Mouse (Mus musculus) retina, embryonic 14.5 days (tissue): ENCODE measurements around the gene Gm10320.

ENCODE experiments used
- DNase-seq: peaks from one replicate; pipeline ENCODE4 v3.0.0-alpha.2; 2015; ENCODE audit warnings: low spot score

The Gm10320 gene

DNA sequence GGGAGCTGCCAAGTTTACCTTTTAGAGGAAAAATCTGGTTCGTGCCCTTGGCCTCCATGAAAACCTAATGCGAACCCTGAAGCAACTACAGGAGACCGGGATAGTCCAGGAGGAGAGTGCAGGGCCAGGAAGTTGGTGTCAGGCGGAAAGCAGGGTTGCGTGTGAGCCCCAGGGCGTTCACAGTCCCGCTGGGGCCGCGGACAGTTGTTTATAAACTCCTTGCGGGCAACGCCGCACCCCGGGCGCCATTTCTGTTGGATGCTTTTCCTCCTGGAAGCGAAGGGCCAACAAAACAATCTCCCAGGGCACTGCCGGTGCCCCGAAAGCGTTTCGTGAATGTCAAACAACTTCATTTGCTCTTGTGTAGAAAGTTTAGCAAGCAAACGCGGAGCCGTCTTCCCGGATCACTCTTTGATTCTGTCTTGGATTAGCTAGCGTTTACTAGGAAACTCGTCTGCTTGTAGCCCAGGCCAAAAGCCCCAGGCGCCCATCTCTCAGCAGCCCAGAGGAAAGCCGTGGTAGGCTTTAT, 11.1 kb upstream of the Gm10320 start:
- peak; percentile 55 for DNase-seq

DNA sequence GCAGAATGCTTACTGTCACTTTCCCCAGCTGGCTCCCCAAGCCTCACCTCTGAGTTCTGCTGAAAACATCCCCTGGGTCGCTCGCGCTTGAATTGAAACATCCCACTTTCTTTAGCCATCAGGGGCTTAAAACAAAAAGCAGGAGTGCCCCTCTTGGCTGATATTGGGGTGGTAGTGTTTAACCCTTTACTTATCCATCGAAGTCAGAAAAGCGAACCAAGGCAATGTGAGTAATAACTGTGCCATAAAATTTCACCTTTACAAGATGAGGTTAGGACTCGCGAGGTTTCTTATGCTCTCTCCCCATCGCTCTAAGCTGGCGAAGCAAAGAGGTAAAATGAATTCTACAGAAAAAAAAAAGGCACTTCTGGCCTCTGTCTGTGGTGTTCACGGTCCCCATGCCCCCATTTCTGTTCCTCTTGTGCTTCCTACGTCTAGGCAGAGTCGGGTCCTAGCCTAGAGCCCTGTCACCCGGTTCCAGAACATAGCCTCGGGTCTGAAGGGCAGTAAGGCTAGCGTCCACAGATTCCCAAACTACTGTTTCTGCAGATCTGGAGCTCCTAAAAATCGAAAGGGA, 10.5 kb upstream of the Gm10320 start:
- no peak for DNase-seq

DNA sequence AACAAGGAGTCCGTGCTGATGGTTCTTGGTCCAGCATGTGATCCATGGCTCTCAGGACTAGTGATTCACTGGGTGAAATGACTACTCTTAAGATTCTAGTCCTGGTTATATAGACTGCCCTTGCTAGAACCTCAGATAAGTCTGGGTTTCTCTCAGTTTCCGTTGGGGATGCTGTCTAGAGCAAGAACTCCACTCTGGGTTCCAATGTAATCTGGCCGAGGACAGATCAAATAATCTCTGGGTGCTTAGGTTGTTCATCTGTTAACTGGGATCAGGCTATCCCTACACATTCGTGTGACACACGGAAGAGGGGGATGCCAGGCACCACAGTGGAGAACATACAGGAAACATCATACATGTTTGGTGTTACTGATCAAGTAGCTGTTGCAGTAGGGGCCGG, 9.5 kb upstream of the Gm10320 start:
- DNase-seq, result no peak

DNA sequence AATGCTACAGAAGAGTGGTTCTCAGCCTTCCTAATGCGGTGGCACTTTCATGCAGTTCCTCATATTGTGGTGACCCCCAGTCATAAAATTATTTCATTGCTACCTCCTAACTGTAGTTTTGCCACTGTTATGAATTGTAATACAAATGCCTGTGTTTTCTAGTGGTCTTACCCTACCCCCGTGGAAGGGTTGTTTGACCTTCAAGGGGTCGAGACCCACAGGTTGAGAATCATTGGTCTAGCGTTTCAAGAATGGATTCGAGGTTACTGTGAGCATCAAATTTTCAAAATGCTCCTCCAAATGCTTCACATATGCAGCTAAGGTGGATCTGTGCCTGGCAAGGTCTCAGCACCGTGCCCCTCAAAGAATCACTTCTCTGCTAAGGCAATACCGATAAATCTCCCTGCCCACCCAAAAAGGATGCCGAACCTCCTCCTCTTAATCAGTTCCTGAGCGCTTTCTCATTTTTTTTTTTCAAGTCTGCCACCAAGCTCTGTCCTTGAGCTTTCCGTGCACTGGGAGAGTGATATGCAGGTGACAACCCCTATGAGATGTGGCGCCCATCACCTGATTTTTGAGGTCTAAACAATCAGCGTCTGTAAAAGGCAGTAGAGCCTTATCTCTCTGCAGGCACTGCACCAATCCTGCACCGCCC, 8.8 kb upstream of the Gm10320 start:
- DNase-seq, result no peak

DNA sequence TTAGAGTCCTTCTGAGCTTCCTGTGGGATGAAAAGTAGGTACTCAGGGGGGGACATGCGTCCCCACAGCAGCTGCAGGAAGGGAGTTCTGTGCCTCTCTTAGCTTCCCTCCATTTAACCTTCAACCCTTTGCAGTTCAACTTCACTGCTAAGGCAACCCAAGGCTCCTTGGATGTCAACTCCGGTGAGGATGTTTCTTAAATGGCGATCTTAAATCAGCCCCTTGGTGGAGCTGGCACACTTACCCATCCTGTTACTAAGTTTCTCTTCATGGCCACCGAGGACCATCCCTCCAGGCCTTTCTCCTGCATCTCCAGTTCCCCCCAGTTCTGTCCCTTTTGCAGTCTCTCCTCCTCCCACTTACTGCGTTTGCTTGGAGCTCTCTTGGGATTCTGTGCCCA, 6.8 kb upstream of the Gm10320 start:
- no peak for DNase-seq

DNA sequence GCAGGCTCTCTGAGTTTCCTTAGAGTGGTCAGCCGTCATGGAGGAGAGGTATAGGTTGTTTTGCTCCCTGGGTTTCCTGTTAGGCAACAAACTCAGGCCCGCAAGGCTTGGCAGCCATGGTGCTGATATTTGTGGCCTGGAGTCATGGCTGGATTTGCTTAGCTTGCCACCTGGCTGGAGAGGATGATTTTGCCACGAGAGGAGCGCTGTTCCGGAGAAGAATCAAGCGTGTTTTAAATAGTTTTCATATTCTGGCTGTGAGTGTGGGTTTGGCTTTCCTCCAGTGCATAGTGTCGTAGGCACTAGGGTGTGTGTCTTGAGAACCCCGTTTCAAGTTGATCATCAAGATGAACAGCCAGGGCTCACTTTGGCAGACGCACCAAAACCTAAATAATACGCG, 6.3 kb upstream of the Gm10320 start:
- DNase-seq, result no peak

DNA sequence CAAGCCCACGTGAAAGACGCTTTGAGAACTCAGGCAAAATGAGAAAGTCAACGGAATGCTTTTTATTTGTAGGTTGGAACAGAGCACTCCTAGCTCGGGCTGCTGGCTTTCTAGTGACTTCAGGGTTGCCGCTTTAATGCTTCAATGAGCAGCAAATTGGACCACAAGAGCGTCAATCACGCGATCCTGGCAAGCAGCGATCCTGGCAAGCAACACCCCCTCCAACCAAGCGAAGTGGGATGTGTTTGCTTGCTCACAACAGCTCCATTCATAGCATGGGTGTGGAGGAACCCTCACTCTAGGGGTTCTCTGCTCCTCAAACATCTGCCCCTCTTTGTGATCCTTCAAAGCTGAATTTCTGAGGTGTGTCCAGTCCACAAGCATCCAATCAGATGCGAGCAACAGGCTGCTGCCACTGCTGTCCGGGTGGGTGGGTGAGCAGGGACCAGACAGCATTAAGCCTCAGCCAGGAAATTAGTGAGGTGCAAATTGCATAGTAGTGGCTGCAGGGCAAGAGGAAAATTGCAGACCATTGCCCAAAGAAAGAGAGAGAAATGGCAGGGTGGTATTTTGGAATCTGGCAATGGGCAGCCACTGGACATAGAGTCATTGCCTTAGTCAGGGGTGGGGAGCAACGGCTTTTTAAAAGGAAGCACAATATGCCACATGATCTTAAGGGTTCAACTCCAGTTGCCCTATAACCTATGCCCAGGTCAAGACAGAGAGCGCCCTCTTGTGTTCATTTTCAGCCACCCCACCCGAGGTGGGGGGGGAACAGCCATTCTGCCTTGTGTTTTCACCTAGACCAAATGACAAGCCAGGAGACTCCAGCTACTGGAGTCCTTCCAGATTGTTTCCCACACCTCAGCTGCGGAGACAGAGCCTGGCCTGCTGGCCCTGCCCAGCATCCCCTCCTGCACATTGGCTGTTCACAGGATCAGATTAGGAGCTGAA, 5.4 kb upstream of the Gm10320 start:
- peak; percentile 68 for DNase-seq

DNA sequence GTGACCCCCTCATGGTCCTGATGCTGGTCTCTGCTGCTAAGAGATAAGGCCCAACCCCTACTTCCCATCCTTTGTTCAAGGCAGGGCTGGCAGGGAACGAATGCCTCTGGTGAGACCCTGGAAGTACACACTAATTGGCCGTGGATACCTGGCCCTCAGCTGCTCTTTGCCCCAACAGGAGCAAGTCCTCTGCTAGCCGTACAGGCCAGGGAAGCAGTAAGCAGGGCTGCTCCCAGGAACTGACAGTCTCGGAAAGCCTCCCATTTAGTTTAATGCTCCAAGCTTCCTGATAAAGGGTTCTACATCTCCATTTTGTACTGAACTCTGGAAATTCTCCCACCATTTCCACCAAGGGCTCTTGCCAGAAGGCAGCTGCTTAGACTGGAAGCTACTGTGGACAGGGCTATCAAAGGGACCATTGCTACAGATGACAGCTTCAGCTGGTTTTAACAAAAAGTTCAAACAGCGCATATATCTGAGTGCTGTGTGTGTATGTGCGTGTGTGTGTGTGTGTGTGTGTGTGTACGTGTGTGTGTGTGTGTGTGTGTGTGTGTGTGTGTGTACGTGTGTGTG, 2.8 kb upstream of the Gm10320 start:
- no peak for DNase-seq

DNA sequence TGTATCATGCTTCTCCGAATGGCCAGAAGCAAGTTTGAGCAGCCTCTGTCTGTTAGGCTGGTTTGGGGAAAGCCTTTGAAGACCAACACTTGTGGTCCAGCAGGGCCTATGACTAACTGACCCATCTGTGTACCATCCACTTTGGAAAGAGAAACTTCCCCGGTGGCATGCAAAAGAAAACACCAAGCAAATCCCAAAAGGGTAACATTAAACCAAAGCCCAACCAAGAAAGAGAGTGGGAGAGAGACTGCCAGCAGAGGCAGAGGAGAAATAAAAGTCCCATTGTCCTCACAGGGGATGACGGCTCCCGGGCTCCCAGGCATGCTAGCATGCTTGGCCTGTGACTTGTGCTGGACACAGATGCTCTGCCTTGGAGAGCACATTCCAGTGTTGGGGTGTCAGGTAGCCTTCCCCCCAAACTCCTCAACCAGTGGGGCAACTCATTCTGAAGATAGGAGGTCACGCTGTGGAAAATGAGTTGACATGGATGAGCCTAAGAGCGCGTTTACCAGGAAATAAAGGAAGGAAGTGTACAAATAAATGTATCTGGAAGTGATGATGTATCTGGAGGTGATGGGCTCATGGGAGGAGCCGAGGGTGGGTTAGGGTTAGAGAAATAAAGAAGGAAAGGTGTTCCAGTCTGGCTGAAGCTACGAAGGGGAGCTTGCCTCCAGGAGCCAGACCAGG, 911 bp upstream of the Gm10320 start:
- no peak for DNase-seq

DNA sequence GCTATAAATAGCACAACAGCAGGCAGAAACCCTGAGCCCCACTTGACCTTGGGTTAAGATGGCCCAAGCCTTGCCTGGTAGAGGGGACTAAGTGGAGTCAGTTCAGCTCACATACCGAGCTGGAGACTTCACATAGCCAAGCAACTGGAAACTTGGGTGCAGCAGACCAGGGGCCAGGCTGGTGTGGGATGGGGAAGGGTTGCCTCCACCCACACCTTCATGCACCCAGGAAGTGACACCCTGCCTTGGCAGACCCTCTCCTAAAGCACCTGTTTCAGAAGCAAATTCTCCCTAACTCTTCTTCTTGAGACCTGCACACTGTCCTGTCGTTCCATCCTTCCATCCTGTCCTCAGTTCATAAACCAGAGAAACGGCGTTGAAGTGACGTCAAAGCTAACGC, 5.1 kb downstream of the Gm10320 start:
- no peak for DNase-seq

DNA sequence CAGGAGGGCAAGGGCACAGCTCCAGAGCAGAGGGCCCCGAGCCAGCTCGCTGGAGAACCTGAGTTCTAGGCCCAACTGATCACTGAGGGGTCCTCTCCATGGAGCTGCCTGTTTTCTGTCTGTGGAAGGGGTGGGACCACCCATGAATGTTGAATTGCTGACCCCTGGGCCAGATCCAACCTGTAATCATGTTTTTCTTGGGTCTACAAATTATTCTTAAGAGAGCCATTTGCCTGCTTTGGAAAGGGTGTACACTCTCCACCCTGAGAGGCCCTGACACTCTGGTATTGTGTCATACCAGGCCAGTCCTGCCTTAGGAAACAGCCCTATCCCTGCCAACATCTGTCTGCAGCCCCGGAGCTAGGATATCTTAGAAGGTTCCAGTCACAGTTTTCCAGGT, 5.6 kb downstream of the Gm10320 start:
- DNase-seq, result no peak

DNA sequence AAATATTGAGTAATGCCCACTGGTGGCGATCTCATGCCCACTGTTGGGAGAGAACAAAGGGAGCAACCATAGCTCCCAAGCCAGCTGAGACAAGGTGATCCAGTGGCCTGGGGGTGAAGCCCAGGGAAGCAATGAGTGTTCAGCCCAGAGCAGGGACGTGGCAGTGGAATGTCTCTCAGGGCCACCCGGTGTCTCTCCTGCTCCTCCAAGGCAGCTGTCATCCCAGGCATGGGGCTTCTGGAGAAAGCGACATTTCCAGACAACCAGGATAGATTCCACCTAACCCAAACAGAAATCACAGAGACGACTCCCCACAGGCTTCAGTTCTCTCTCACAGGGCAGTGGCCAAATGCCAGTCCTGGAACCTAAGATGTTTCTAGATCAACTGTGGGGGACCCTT, 6.4 kb downstream of the Gm10320 start:
- no peak for DNase-seq

DNA sequence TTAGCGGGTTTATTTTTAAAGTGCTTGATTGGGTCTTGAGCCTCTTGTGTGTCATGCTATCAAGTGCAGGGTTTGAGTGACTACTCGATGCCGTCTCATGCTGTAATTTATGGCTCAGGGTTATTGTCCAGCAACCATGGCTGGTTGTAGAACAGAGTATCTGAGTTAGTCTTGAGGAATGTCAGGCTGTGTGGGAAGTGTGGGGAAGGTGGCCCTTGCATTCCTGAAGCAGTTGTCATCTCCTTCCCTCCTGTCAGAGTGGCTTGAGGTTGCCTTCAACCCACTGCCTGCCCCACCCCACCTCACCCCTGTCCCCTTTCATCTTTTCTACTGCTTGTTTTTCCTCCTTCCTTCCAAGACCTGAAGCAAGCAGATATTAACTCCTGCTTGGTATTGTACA, 13.8 kb downstream of the Gm10320 start:
- no peak for DNase-seq

DNA sequence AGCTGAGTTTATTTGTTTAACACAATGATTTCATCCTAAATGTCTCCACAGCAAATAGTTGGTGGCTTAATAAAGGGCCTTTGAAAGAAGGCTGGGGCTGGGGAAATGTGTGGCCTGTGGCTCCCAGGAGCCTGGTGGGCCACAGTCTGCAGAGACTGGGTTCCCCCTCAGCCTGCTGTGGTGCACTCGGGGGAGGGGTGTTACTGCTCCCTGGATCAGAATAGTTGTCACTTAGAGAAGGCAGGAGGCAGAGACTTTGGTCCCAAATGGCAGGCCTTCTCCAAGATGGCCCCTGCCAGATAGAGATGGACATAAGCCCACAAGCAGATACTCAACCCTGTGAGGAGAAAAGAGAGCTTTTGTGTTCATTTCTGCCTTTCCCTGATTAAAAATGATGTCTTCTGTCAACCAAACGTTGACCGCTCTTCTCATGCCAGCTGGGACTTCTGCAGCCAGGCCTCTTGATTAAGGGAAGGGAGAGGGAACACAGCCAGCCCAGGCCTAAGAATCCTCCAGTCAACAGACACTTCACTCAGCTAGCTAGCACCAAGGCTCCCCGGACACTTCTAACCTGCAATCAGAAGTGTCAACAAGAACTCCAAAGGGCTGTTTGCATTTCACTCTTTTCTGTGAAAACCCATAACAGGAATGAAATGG, 14.8 kb downstream of the Gm10320 start:
- DNase-seq, result no peak

DNA sequence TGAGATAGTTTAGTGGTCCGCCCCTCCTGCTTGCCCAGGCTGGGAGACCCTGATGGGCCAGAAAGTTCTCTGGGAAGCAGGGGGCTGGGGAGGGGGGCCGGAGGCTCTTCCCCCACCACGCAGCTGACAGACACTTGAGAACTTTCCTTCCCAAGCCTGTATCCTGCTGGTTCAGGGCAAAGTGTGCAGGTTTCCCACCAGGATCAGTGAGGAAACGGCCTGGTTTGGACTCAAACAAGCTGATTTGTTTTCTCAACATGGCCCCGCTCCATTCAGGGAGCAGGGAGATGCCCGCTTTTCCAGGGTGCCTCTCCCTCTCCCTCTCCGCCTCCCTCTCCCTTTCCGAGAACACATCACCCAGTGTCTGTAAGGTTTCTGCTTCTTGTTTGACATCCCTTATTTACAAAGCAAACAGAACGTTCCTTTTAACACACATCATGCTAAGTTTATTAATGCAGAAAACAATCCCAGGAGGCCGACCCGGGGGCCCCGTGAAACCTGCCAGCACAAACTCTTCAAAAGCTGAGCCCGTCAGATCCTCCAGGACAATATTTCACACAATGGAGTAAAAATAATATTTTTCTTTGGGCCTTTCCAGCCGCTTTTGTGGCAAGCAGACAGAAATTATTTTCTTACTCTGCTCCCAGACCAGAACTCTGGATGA, 15.5 kb downstream of the Gm10320 start:
- DNase-seq, result no peak

DNA sequence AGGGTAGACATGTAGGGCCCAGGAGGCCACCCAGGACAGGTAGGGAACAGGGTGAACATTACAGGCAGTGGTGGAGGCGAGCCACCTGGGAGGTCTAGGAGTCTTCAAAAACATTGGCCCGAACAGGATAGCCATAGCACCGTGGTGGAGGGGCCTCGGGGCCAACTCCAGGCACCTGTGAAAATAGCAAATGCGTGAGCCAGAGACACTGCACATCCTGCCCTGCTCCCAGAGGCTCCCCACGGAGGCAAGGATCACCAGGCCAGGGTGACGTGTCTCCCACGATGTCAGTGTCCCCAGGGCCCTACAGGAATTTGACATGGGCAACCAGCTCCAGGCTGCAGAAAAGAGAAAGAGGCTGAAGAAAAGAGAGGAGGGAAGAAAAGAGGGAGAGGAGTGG, 16.1 kb downstream of the Gm10320 start:
- DNase-seq, result no peak

DNA sequence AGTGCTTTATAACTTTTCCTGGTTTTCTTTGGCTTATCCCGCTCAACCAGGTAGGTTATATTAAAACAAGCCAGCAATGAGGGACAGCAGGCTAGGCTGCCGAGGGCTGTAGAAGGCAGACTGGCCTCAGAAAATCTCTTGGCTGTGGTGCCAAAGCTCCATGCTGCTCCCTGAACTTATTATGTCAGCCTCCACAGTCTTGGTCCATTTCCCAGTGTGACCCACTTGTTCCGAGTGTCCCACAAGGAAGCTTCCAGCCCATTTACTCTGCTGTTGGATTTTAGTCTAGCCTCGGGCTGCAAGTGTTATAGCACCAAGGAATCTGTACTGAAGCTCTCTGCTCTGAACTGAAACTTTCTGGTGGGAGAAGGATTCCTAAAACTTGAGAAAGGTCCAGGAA, 18.8 kb downstream of the Gm10320 start:
- no peak for DNase-seq

DNA sequence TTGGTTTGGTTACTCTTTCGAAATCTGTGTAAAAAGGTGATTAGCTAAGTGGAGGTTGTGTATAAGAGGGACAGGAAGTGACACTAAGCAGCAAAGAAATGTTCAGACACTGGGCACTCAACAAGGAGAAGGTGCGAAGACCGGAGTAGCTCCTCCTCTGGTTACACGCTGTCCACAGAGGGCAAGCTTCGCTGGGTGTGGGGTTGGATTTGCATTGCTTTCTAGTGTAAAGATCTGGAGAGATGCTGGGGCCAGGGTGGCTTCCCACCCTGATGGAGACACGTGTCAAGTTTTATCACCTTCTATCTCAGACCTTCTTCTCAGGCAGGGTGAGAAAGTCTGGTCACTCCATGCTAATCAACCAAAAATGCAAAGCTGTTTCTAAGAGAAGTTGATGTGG, 20.0 kb downstream of the Gm10320 start:
- DNase-seq, result no peak

DNA sequence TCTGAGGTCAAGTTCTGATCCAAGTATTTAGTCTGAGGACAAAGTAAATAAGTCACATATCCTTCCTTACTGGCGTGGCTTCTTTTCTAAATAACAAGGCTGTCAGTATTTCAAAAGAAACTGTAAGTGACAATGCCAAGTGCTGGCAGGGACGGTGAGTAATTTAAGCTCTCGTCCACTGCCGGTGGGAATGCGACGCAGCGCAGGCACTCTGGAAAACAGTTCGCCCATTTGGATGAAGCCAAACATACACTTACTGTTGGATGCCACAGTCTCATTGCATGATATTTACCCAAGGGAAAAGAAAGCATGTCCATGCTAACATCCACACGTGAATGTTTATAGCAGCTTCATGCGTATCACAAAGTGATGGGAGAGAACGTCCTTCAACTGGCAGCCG, 21.5 kb downstream of the Gm10320 start:
- no peak for DNase-seq

DNA sequence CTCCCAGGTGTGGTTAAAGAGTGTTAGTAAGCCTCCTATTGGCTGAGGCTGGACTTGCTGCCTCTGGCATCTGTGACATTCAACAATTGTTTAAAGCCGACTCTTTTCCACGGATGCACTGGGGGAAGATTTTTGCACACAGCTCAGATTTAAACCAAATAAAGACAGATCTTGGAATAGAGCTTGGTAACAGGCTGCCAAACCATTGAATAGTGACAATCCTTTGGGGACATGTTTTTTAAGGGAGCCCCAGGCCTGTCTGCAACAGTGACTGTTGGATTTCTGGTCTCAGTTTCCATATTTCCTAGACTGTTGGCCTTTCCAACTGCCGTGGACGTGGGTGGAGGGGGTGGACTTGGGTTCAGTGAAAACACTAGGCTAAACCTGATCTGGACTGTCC, 21.9 kb downstream of the Gm10320 start:
- no peak for DNase-seq

DNA sequence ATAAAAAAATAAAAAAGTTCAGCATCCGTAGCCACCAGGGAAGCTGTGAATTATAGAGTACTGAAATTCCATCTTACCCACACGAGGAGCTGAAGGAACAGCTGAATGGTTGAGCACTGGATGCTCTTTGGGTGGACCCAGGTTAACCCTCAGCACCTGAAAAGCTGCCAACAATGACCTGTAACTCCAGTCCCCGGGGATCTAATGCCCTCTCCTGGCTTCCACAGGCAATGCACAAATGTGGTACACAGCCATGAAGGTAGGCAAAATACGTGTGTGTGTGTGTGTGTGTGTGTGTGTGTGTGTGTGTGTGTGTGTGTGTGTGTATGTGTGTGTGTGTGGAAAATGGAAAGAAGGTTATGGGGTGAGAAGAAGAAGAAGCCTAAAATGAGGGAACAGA, 30.3 kb downstream of the Gm10320 start:
- DNase-seq, result no peak
